Mouse (Mus musculus) CH12.LX (cell line): ENCODE measurements at regions not wholly inside any gene's neighbourhood (a gene's known extent, or its start where the extent isn't known, plus 50 kb on each side); places are given as distances from the start of the nearest gene placed in this dataset.

Source experiments
- CTCF ChIP-seq, 2 experiments: IDR thresholded peaks in 1 of 2; conservative IDR thresholded peaks in 1 of 2; 2 replicates each; pipeline ENCODE4 v1.5.1; 2011 to 2012; ENCODE audit warnings: low read depth in 2 of 2, low read length in 2 of 2, improper control_type of control experiment in 1 of 2, inconsistent platforms in 1 of 2, mild to moderate bottlenecking in 1 of 2, moderate library complexity in 1 of 2
- E2F4 ChIP-seq: IDR thresholded peaks from 2 replicates; pipeline ENCODE4 v1.6.1; 2011; ENCODE audit warnings: low read depth, low read length, improper control_type of control experiment; ENCODE audit not compliant: insufficient replicate concordance
- EP300 ChIP-seq: IDR thresholded peaks from 2 replicates; pipeline ENCODE4 v1.6.1; 2011; ENCODE audit warnings: low read length, improper control_type of control experiment
- GABPA ChIP-seq: IDR thresholded peaks from 2 replicates; pipeline ENCODE4 v1.6.1; 2012; ENCODE audit warnings: low read depth, low read length, improper control_type of control experiment, inconsistent platforms; ENCODE audit not compliant: insufficient replicate concordance
- MEF2A ChIP-seq: IDR thresholded peaks from 2 replicates; pipeline ENCODE4 v1.6.1; 2014; ENCODE audit warnings: low read depth, mild to moderate bottlenecking, inconsistent platforms, low read length, improper control_type of control experiment, borderline replicate concordance
- UBTF ChIP-seq: IDR thresholded peaks from 2 replicates; pipeline ENCODE4 v1.6.1; 2012; ENCODE audit warnings: low read depth, mild to moderate bottlenecking, inconsistent platforms, low read length, improper control_type of control experiment, moderate library complexity
- ZMIZ1 ChIP-seq: IDR thresholded peaks from 2 replicates; pipeline ENCODE4 v1.6.1; 2012; ENCODE audit warnings: low read depth, mild to moderate bottlenecking, inconsistent platforms, low read length, improper control_type of control experiment
- ZNF384 ChIP-seq: IDR thresholded peaks from 2 replicates; pipeline ENCODE4 v1.6.1; 2012; ENCODE audit warnings: low read depth, low read length, improper control_type of control experiment, inconsistent platforms

DNA sequence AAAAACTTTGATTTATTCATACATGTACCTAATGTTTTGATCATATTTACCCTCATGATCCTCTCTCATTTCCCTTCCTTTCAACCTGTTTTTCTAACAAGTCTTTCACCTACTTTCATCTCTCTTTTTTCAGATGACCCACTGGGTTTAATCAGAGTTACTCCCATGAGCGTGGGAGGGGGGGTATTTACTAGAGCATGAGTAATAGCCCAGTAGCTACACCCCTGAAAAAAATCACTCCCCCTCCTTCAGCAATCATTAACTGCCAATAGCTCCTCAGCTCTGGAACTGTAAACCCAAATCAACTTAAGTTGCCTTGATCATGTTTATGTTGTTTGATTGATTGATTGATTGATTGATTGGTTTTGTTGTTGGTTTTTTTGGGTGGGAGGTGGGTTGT, 241.4 kb upstream of the Zpld1 start:
- TF ChIP-seq EP300 (no peak), E2F4 (no peak), CTCF (conservative IDR thresholded peaks at IDR 0.05 in 1 of 2, IDR thresholded peaks at IDR 0.05 in 1 of 2; ENCODE audit: low read depth in 2 of 2, low read length in 2 of 2) (no peak), ZNF384 (no peak), GABPA (no peak), ZMIZ1 (no peak), UBTF (no peak), MEF2A (no peak)
